Mouse (Mus musculus): Measurements from ENCODE around the gene Becn1.

GRCm38 (mm10) chr11:101334023-101334422 is 31.9 kb upstream of the Becn1 start:
- TF ChIP-seq CTCF (IDR thresholded peaks at IDR 0.05; ENCODE audit: low read depth) (no peak), EP300 (IDR thresholded peaks at IDR 0.05; ENCODE audit: low read depth) (no peak)
